Mouse (Mus musculus) lung, postnatal 25 days (tissue): ENCODE measurements at regions not wholly inside any gene's neighbourhood (a gene's known extent, or its start where the extent isn't known, plus 50 kb on each side); places are given as distances from the start of the nearest gene placed in this dataset.
A peak's percentile ranks its signal among the peaks of the same experiment; 100 is the strongest.

Experiments used
- DNase-seq: peaks from one replicate; pipeline ENCODE4 v3.0.0; 2022; ENCODE audit warnings: low spot score

DNA sequence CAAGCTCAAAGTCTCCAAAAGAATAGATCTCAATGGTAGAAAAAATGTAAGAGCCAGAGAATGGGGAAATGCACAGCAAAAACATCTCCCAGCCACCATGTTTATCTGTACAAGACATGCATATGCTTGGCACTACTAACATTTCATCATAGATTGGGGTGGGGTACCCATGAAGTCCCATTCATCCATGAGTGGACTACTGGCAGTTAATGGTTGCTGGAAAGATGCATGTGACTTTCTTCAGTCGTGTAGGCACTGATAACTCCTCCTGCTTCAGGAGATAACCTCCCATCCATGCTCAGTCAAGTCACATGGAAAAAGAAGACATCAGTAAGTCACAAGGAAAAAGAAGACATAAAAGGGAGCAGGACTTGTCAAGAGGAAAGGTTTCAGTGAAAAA, 65.3 kb downstream of the Lpar4 start:
- DNase-seq = no peak

DNA sequence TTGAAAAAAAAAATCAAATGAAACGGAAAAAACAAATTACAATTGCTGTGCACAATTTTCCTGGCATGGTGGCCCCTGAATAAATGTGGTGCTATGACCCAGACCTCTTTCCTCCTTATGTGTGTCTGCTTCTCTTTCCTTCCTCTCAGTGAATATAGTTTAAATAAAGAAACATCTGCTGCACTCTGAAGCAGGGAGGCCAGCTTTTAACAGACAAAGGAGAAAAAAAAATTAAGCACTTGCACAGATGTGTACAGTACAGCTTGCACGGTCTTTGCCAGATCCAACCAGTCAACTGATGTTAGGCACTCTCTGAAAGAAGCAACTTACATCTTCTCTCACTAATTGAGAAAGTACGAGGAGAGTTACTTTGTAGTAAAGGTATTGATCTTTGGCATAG, 66.4 kb downstream of the Lpar4 start:
- DNase-seq = no peak

DNA sequence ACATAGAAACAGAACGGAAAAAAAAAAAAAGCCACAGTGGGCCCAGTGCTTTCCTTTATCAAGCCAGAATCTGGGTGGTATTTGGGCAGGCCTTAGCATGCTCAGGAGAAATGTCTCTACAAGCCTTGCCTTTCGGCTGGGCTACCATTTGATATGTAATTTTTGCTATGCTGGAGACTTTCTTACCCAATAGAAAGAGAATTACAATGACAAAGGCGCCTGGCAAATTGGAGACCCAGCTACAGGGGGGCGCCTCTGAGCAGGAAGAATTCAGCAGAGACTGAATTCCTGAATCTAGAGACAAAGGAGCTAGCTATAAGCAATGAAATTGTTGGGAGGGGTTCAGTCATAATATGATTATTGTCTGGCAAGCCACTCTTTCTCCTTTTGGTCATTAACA, 67.4 kb downstream of the Lpar4 start:
- no peak for DNase-seq

DNA sequence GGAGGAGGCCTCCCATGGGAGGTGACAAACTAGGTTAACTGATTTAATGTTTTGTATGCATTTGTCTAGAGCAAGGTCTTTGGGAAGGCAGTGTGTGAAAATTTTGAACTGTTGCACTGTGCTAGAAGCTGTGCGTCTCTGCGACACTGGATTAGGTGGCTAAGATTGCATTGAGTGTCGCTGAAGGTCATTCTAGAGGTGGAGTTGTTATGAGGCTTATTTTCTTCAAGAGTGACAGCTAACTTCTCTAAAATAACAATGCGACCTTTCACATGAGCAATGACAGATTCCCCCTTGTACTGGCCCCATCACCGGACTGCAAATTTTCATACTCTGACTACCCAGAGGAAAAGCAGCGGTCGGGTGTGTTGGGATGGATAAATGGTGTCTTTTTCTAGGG, 83.8 kb upstream of the P2ry10 start:
- no peak for DNase-seq

DNA sequence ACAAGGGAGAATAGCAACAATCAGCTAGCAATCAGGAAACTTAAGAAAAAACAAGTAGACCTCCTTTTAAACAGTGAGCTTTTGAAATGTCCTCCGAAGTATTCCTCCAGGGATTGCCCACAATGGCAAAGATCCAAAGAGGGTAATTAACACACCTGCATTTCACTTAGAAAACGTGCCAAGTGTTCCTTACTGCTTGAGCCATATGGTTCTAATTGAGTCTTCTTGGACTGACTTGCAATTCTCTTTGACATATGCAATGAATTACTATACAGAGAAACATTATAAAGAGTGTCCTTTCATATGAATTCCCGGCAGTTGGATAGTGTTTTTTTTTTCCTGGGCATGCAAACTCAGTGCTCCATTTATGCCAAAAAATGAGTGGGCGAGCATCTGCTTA, 79.3 kb upstream of the P2ry10 start:
- DNase-seq = no peak

DNA sequence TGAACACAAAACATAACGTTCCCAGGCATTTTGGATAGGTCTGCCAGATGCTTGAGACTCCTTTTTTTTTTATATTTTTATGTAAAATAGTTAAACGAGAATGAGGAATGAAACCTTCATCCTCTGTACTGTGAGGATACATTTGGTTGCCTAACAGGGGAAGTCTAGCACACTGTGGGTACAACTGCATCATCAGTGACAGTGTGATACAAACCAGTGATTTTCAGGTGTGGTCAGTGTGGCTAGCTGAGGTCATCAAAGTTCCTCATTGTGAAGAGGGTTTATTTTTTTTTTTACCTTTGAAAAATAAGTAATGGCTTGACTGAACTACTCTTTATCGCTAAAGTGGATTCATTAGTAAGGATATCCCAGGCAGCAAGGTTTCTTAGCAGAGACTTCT, 75.7 kb upstream of the P2ry10 start:
- DNase-seq = peak; percentile 2

DNA sequence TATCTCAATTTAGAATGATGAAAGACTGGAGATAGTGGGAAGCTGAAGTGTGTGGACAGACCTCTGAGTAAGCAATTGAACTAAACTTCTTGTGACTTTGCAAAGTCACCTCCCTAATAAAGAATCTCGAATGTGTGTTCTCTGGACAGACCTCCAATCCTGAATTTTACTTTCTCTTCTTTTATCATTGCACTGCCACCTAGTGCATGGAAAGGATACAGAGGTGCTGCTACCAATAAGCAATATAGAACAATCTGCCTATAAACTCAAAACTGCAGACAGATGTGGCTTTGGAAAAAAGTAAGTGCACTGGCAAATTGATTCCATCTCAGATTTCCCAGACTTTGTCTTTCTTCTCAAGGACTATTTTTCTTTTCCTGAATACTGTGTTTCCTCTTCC, 73.0 kb upstream of the P2ry10 start:
- peak; percentile 8 for DNase-seq

DNA sequence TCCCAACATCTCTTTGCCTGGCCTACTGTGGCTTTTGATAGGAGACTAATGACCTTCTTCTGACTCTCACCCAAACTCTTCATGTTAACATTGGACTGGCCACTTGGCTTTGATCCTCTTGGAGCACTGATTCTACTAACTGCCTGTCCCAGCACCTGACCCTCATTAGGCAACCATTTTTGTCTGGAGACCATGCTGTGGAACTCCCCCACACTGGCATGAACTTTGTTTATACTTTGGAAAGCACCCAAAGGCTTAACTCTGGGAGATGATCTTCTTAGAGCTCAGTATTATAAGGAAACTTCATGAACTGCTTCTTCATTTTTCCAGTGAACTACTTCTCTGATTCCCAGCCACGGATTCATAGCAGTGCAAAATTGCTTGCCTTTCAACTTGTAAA, 56.6 kb upstream of the P2ry10 start:
- no peak for DNase-seq

DNA sequence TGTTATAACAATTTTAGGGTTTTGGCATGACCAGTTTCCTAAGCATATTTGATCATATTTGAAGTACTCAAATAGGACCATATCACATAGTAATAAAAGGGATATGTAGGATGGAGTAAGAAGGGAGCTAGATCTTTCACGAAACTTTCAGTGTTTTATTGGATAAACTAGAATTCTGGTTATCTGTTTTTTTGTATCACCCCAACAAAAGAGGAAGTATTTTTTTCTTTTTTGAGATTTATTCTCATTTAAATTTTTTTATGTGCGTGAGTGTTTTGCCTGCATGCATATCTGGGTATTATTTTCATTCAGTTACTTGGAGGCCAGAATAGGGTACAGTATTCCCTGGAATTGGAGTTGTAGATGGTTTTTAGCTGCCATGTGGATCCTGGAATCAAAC, 50.3 kb upstream of the P2ry10 start:
- DNase-seq = no peak
